Mouse (Mus musculus): ENCODE data around the gene Hspa4. TPM values are rescaled to one million over a fixed set of nuclear protein-coding genes. Genes with fewer than 3 reads are reported as not detected.
"Not testable (repeated sequence)": the region's sequence is repeated elsewhere in the genome, so short reads cannot be mapped to it uniquely, and the experiment has no call there.

Hspa4 gene
- polyA plus RNA-seq, 1 experiment from 2014 or later = 90.6 TPM

DNA sequence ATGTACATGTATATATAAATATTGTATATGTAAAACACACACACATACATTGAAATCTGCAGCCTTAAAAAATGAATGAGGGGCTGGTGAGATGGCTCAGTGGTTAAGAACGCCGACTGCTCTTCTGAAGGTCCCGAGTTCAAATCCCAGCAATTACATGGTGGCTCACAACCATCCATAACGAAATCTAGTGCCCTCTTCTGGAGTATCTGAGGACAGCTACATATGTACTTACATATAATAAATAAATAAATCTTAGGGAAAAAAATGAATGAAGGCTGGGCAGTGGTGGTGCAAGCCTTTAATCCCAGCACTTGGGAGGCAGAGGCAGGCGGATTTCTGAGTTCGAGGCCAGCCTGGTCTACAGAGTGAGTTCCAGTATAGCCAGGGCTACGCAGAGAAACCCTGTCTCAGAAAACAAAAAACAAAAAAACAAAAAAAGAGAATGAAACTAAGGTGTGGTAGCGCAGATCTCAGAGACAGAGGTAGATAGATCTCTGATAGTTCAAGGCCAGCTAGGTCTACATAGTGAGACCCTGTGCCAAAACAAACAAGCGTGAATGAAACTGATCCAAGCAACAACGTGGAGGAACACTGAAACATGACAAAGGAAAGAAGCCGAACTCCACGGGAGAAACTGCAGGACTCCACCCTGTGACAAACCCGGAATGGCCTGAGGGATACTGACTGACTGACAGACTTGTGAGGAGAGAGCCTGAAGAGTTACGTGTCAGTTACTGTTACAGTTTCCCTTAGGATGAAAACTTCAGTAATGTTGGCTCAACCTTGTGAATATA, 4.0 kb upstream of the Hspa4 start:
- Histone ChIP-seq H3K9ac (replicated peaks) (no peak overlapping the region), H3K27me3 (no peaks in the 10 kb centered on the region), H3K27ac (replicated peaks) (no peak overlapping the region), H3K9me3 (no peaks in the 10 kb centered on the region), H3K4me1 (peaks cover 8% of the 10 kb centered on the region), H3K4me3 (no peak overlapping the region), H3K36me3 (no peaks in the 10 kb centered on the region), H3K4me2 (replicated peaks) (no peak overlapping the region)
- 87% methylated on average over 14 of the region's 14 CpGs for WGBS
- ATAC-seq (ENCODE audit: low FRiP score, low read depth) = no peak

DNA sequence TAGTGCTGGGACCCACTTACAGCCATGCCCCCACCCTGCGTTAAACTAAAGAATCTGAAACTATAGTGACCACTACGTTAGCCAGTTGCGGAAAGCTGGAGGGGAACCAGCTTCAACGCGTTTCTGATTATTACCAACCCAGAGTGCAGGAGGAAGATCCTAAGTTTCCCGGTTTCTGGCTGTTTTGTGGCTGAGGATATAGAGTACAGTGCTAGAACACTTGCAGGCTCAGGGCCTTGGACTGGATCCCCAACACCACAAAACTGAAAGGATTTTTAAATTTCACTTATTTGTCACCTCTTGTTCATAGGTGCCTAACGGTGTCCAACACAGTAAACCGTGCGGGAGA, 884 bp upstream of the Hspa4 start:
- peak overlapping the region; percentile 99 for H3K4me3 ChIP-seq
- H3K4me2 ChIP-seq (replicated peaks) = peak overlapping the region; percentile 90
- H3K27ac ChIP-seq (replicated peaks) = peak overlapping the region; percentile 97
- 54% methylated on average over 9 of the region's 9 CpGs for WGBS
- H3K27me3 ChIP-seq = no peaks in the 10 kb centered on the region
- no peak for ATAC-seq (ENCODE audit: low FRiP score, low read depth)
- H3K36me3 ChIP-seq = no peaks in the 10 kb centered on the region
- H3K4me1 ChIP-seq = peaks cover 30% of the 10 kb centered on the region
- H3K9me3 ChIP-seq = no peaks in the 10 kb centered on the region
- peak overlapping the region; percentile 98 for H3K9ac ChIP-seq (replicated peaks)

DNA sequence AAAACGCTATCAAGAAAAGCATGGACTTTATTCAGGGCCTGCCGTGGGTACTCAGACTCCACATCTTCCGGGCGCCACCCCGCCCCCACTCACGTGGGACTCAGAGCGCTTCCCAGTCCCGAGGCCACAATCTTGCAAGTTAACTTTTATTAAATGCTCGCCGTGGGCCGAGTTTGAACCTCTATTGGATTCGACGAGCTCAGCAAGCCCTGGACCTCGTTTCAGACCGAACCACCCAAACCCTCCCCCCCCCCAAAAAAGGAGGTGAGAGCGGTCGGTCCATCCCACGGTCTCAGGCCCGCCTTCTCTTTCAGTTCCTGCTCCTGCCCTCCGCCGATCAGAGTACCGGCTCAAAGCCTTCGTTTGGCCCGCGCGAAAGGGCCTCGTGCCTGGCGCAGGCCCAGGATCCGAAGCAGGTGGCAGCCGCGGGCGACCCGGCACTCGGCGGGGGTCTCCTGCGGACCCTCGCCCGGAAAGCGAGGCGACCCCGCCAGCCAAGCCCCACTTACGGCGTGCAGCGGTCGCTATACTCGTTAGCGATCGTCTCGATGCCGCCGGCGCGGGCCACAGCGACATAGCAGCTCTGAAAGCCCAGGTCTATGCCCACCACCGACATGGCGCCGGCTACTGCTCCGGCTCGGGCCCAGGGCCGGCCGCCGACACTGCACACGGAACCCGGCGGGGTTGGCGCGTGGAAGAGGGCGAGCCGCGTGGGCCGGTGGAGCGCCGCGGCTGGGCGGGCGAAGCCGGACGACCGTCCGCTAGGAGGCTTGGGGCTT, 517 bp downstream of the Hspa4 start:
- under 1% methylated on average over 80 of the region's 80 CpGs for WGBS
- peak overlapping the region; percentile 98 for H3K9ac ChIP-seq (replicated peaks)
- H3K36me3 ChIP-seq = no peaks in the 10 kb centered on the region
- peaks cover 30% of the 10 kb centered on the region for H3K4me1 ChIP-seq
- peak overlapping the region; percentile 90 for H3K4me2 ChIP-seq (replicated peaks)
- peak overlapping the region; percentile 97 for H3K27ac ChIP-seq (replicated peaks)
- peak overlapping the region; percentile 99 for H3K4me3 ChIP-seq
- no peaks in the 10 kb centered on the region for H3K9me3 ChIP-seq
- peak; percentile 27 for ATAC-seq (ENCODE audit: low FRiP score, low read depth)
- H3K27me3 ChIP-seq = no peaks in the 10 kb centered on the region

DNA sequence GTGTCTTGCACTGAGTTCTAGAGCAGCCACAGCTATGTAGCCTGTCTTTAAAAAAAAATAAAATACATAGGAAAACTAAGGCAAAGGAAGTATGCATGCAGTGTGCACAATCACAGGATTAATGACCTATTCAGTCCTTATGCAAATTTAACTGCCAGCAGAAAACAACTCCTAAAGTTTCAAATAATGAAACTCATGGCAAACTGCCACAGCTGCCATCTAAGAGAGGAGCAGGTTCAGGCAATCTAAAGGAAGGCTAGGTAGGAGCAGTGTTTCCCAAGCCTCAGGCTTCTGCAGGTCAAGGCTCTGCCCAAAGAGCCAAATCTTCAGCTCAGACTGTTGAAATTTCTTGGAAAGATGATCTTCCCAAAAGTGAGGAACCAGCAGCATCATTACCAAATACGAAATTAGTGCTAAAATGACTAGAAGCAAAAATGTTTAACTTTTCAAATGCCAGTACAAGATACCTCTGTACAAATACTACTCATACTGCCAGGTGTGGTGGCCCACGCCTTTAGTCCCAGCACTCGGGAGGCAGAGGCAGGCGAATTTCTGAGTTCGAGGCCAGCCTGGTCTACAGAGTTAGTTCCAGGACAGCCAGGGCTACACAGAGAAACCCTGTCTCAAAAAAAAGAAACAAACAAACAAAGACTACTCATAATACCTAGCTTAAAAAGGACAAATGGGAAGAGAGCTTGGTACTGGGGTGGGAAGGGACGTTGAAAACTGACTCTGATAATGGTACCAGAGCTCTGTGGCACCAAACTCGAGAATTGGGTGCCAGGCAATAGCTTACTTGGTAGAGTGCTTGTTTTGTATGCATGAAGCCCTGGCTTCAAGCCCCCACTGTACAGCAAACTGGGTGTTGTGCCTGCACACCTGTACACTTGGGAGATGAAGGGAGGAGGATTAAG, 2.1 kb downstream of the Hspa4 start:
- no peak overlapping the region for H3K27ac ChIP-seq (replicated peaks)
- no peaks in the 10 kb centered on the region for H3K27me3 ChIP-seq
- peak overlapping the region; percentile 90 for H3K4me2 ChIP-seq (replicated peaks)
- no peaks in the 10 kb centered on the region for H3K9me3 ChIP-seq
- ATAC-seq (ENCODE audit: low FRiP score, low read depth) = no peak
- peak overlapping the region; percentile 99; the same call in 1 of the 2 replicates for H3K4me3 ChIP-seq
- H3K4me1 ChIP-seq = peaks cover 30% of the 10 kb centered on the region
- WGBS = 91% methylated on average over 7 of the region's 7 CpGs
- H3K36me3 ChIP-seq = no peaks in the 10 kb centered on the region
- no peak overlapping the region; the same call in 1 of the 2 replicates for H3K9ac ChIP-seq (replicated peaks)

DNA sequence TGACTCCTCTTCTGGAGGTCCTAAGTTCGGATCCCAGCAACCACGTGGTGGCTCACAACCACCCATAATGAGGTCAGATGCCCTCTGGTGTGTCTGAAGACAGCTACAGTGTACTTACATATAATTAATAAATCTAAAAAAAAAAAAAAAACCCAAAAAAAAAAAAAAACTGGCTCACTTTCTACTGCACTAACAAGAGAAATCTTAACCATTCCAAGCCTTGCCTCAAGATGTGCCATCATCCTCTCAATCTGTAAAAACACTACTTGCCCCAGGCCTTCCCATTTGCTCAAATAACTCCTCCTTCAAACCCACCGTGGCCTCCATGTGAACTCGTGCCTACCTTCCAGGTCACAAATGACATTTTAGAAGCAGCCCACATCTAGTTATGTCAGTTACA, 3.4 kb downstream of the Hspa4 start:
- Histone ChIP-seq H3K4me1 (peaks cover 30% of the 10 kb centered on the region), H3K9ac (replicated peaks) (no peak overlapping the region), H3K27me3 (no peaks in the 10 kb centered on the region), H3K36me3 (peaks cover 12% of the 10 kb centered on the region; the same call in 1 of the 2 replicates), H3K9me3 (no peaks in the 10 kb centered on the region), H3K27ac (replicated peaks) (no peak overlapping the region), H3K4me2 (replicated peaks) (no peak overlapping the region), H3K4me3 (no peak overlapping the region)
- 85% methylated on average over 4 of the region's 4 CpGs for WGBS
- no peak for ATAC-seq (ENCODE audit: low FRiP score, low read depth)

DNA sequence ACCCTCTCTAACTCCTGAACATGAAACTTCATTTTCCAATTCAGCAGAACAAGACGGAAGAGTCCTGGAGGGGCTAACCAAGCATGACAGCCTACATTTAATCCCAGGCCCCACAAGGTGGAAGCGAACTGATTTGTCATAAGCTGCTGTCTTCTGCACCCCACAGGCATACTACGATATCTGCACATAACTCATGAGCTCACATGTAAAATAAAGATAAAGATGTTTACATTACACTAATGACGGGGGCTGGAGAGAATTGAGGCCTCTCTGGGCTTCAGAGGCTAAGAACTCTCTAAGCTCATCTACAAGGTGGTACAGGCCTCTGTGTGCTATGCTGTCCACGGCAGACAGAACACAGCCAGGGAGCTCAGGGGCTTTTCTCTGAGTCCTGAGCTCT, 5.8 kb downstream of the Hspa4 start:
- Histone ChIP-seq H3K9me3 (no peaks in the 10 kb centered on the region), H3K4me3 (no peak overlapping the region), H3K4me1 (peaks cover 23% of the 10 kb centered on the region), H3K36me3 (peaks cover 32% of the 10 kb centered on the region), H3K27ac (replicated peaks) (no peak overlapping the region), H3K4me2 (replicated peaks) (no peak overlapping the region), H3K27me3 (no peaks in the 10 kb centered on the region), H3K9ac (replicated peaks) (no peak overlapping the region)
- no peak for ATAC-seq (ENCODE audit: low FRiP score, low read depth)
- 90% methylated on average over 5 of the region's 5 CpGs for WGBS

DNA sequence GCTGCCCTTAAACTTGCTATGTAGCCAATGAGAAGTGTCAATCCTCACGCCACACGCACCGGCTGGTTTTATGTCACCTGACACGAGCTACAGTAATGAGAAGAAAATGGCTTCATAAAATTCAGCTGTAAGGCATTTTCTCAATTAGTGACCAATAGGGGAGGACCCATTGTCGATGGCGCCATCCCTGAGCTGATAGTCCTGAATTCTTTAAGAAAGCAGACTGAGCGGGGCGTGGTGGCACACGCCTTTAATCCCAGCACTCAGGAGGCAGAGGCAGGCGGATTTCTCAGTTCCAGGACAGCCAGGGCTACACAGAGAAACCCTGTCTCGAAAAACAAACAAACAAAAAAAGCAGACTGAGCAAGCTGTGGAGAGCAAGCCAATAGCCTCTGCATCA, 9.4 kb downstream of the Hspa4 start:
- no peak overlapping the region for H3K4me3 ChIP-seq
- WGBS = 93% methylated on average over 11 of the region's 11 CpGs
- no peaks in the 10 kb centered on the region for H3K9me3 ChIP-seq
- H3K27me3 ChIP-seq = no peaks in the 10 kb centered on the region
- ATAC-seq (ENCODE audit: low FRiP score, low read depth) = no peak
- H3K9ac ChIP-seq (replicated peaks) = no peak overlapping the region
- no peak overlapping the region for H3K27ac ChIP-seq (replicated peaks)
- no peaks in the 10 kb centered on the region for H3K4me1 ChIP-seq
- H3K4me2 ChIP-seq (replicated peaks) = no peak overlapping the region
- peaks cover 68% of the 10 kb centered on the region for H3K36me3 ChIP-seq

DNA sequence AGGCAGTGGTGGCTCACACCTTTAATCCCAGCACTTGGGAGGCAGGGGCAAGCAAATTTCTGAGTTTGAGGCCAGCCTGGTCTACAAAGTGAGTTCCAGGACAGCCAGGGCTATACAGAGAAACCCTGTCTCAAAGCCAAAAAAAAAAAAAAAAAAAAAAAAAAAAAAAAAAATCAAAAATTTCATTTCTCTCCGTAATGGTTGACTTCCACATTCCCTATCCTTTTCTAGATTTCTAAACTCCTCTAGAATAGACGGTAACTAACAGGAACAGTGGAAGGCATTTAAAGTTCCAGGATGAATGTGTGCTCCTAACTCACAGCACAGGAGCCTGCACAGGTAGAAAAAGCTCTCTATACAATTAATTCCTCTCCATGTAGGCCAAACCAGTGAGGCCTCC, 10.1 kb downstream of the Hspa4 start:
- not testable (repeated sequence) for ATAC-seq (ENCODE audit: low FRiP score, low read depth); H3K4me2 ChIP-seq (replicated peaks); H3K9me3 ChIP-seq; H3K27ac ChIP-seq (replicated peaks); H3K27me3 ChIP-seq; H3K9ac ChIP-seq (replicated peaks); H3K4me3 ChIP-seq; H3K4me1 ChIP-seq
- 91% methylated on average over 2 of the region's 2 CpGs for WGBS
- H3K36me3 ChIP-seq = peaks cover 74% of the 10 kb centered on the region

DNA sequence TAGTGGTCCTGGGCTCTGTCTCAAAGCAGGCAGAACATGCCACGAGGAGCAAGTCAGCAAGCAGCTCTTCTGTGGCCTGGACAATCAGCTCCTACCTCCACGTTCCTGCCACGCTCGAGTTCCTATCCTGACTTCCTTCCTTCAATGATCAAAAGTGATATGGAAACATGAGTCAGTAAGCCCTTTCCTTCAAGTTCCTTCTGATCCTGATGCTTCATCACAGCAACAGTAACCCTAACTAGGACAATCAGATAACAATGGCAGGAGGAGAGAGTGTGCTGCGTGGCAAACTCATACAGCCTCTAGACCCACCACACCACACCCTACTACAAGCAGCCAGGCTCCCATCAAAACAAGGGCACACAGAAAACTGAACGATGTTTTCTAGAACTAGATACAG, 14.4 kb downstream of the Hspa4 start:
- Histone ChIP-seq H3K27me3 (no peaks in the 10 kb centered on the region), H3K9me3 (no peaks in the 10 kb centered on the region), H3K4me3 (no peak overlapping the region), H3K27ac (replicated peaks) (no peak overlapping the region), H3K4me2 (replicated peaks) (no peak overlapping the region), H3K9ac (replicated peaks) (no peak overlapping the region), H3K36me3 (peaks cover 92% of the 10 kb centered on the region), H3K4me1 (no peaks in the 10 kb centered on the region)
- ATAC-seq (ENCODE audit: low FRiP score, low read depth) = no peak
- WGBS = 96% methylated on average over 6 of the region's 6 CpGs

DNA sequence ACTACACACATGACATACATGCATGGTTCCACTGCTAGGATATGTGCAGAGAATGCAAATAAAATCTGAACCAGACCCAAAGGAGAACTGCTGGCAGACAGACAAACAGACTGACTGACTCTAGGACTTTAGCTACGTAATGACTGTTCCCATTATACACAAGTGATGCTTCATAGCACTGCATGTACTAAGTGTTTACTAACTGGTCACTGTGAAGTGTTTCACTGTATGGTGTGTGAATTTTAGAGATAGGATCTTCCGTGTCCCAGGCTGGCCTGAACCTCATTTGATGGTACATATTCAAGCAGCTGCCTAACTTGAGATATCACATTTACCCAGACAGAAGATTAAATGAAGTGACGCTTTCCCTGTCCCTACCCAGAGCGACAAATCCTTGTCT, 21.8 kb downstream of the Hspa4 start:
- no peaks in the 10 kb centered on the region for H3K9me3 ChIP-seq
- no peak for ATAC-seq (ENCODE audit: low FRiP score, low read depth)
- H3K9ac ChIP-seq (replicated peaks) = no peak overlapping the region
- H3K36me3 ChIP-seq = peaks cover 58% of the 10 kb centered on the region
- H3K27ac ChIP-seq (replicated peaks) = no peak overlapping the region
- no peak overlapping the region for H3K4me3 ChIP-seq
- H3K27me3 ChIP-seq = no peaks in the 10 kb centered on the region
- H3K4me1 ChIP-seq = no peaks in the 10 kb centered on the region
- no peak overlapping the region for H3K4me2 ChIP-seq (replicated peaks)
- 87% methylated on average over 4 of the region's 4 CpGs for whole genome bisulfite sequencing

DNA sequence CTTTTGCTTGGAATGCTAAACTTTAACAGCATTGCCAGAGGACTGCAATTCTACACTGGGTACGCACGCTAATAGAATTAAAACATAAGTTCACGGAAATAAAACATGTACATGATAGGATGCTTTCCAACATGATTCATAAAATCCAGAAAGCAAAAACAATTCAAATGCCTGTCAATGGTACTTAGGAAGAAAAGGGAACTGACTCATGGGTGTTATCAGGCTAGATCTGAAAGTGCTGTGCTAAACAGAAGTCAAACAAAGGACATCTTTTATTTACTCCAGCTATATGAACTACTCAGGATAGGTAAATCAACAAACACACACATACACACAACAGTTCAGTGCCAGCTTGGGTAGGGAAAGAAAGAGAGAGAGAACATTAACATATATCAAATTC, 24.9 kb downstream of the Hspa4 start:
- Histone ChIP-seq H3K4me2 (replicated peaks) (no peak overlapping the region), H3K4me1 (no peaks in the 10 kb centered on the region), H3K27me3 (no peaks in the 10 kb centered on the region), H3K9me3 (no peaks in the 10 kb centered on the region), H3K4me3 (no peak overlapping the region), H3K9ac (replicated peaks) (no peak overlapping the region), H3K27ac (replicated peaks) (no peak overlapping the region), H3K36me3 (peaks cover 60% of the 10 kb centered on the region)
- no peak for ATAC-seq (ENCODE audit: low FRiP score, low read depth)
- 98% methylated on average over 3 of the region's 3 CpGs for WGBS

DNA sequence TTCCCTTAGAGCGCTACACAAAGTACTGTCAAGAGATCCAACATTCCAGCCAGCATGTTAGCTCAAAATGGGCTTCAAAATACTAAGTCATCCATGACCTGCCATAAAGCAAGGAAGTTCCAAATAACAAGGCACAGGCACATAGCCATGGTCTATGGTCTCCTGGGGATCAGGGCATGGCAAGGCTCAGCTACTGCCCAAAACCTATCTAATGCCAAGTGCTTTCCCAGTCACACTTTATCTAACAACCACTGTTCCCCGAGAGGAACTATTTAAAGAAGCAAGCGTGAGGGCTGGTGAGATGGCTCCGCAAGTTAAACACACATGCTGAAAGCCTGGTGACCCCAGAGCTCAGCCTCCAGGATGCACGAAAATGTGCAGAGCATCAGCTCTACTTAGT, 26.9 kb downstream of the Hspa4 start:
- no peak overlapping the region for H3K4me2 ChIP-seq (replicated peaks)
- 93% methylated on average over 5 of the region's 5 CpGs for WGBS
- H3K36me3 ChIP-seq = peaks cover 70% of the 10 kb centered on the region
- no peak overlapping the region for H3K4me3 ChIP-seq
- H3K27me3 ChIP-seq = no peaks in the 10 kb centered on the region
- no peak overlapping the region for H3K27ac ChIP-seq (replicated peaks)
- no peak for ATAC-seq (ENCODE audit: low FRiP score, low read depth)
- no peak overlapping the region for H3K9ac ChIP-seq (replicated peaks)
- H3K4me1 ChIP-seq = no peaks in the 10 kb centered on the region
- H3K9me3 ChIP-seq = no peaks in the 10 kb centered on the region

Data from midbrain, embryonic 12.5 days (tissue).